Mouse (Mus musculus) activated CD4-positive, CD25-positive, alpha-beta regulatory T cell, adult 9 weeks (primary cell): ENCODE measurements around the gene Ttc9. TPM values are rescaled to one million over a fixed set of nuclear protein-coding genes. Genes with fewer than 3 reads are reported as not detected.

Experiments
- polyA plus RNA-seq: library from polyadenylated mRNA; unstranded; fragments of 100-300 nt; shearing (Covaris generic); gene quantifications from one replicate; pipeline ENCODE4 v1.2.1, GENCODE M21; 2017

Gene Ttc9
- polyA plus RNA-seq = not detected

DNA sequence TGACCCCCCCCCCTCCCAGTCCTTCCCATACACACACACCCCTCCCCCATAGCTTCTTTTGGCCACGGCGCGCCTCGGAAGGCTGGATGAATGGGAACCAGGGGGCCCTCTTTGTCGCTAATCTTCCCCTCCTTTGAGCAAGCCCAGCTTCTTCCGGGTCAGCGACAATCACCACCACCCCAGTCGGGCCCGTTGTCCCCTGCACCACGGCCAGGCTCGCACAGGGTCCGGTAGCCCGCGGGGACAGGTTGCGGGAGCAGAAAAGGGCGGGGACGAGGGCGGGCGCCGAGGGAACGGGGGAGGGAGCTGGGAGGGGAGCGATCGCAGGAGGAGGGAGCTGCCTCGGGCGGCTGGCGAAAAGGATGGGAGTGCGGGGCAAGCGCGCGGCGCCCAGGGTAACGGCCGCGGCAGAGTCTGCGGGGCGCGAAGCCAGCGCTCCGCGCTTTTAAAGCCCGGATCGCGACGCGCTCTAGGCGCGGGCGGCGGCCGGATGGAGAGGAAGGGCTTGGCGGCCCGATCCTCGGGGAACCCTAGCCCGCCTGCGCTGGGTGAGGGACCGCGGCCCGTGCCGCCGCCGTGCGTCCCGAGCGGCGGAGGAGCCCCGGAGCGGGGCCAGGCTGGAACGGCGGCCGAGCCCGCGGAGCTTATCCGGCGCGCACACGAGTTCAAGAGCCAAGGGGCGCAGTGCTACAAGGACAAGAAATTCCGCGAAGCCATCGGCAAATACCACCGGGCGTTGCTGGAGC is at the start of gene Ttc9:
Gene Ttc9, plus strand, starts transcription at position 335 of the 746 bp plus-strand sequence.

DNA sequence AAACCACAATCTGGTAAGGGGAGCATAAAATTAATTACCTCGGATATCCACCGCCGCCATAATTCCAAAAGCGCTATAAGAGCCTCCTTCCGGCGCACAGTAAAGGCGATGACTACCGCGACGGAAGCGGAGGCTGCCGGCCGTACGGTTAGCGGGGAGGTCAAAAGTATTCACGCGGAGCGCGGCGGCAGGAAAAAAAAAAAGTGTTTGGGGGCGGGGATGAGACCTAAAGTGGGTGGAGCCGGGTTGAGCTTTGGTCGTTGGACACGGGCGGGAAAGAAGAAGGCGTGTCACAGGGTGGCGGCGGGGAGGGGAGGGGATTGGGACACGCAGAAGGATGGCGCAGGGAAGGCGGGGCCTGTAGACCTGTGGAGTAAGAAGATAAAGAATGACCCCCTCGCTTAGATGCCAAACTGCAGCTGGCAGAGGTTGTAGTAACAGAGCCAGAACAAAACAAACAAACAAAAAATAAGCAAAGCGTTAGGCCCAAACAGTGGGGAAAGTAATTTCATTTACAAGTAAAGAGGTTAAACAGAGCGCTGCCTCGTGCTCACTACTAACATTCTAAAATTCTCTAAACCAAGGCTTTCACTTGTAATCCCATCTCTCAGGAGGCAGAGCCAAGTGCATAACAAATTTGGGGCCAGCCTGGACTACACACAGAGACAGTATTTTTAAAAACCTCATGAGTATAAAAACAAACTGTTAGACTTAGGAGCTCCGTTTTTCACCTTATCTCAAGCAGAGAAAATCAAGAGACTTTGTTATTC is 36.0 kb upstream of the Ttc9 start, which contains the start of gene Med6:
Gene Med6, minus strand, starts transcription at position 107 of the 770 bp plus-strand sequence.

Other genes with a start within 250 kb of the Ttc9 start
- gene Adam4, start 209.3 kb upstream of the Ttc9 start, polyA plus RNA-seq = 0.90 TPM
- 153 TPM for gene Cox16, start 146.1 kb upstream of the Ttc9 start, polyA plus RNA-seq
- gene Gm20498, start 98.3 kb upstream of the Ttc9 start, polyA plus RNA-seq = 18.8 TPM
- gene Synj2bp, start 98.3 kb upstream of the Ttc9 start, polyA plus RNA-seq = 70.8 TPM
- not detected for gene Adam21, start 62.8 kb upstream of the Ttc9 start, polyA plus RNA-seq
- gene Med6, start 36.2 kb upstream of the Ttc9 start, polyA plus RNA-seq = 32.6 TPM
- gene Map3k9, start 149.9 kb downstream of the Ttc9 start, polyA plus RNA-seq = 0.09 TPM
- 6.7 TPM for gene Pcnx, start 228.8 kb downstream of the Ttc9 start, polyA plus RNA-seq